Mouse (Mus musculus) liver, postnatal 0 days (tissue): Measurements from ENCODE around the gene Ramp3.

Experiments used
- CTCF ChIP-seq: sonication (generic); IDR thresholded peaks from 2 replicates; pipeline ENCODE4 v1.5.1; 2016; ENCODE audit warnings: antibody characterized with exemption, low read depth
- EP300 ChIP-seq: IDR thresholded peaks from 2 replicates; pipeline ENCODE4 v1.6.1; 2016; ENCODE audit warnings: antibody characterized with exemption, low read depth, mild to moderate bottlenecking

- no peak for TF ChIP-seq CTCF
- TF ChIP-seq EP300: no peak
Observed at GRCm38 (mm10) chr11:6705516-6705915, 47.2 kb downstream of the Ramp3 start.
